Mouse (Mus musculus) ES-E14 (cell line): Measurements from ENCODE around the gene Btbd6. TPM values are rescaled to one million over a fixed set of nuclear protein-coding genes. Genes with fewer than 3 reads are reported as not detected.
A peak's percentile ranks its signal among the peaks of the same experiment; 100 is the strongest.

ENCODE experiments used
- DNase-seq: peaks from one replicate; pipeline ENCODE4 v3.0.0-alpha.2; 2013; ENCODE audit warnings: low read depth, low spot score
- H3K27ac ChIP-seq: 2 replicates; pipeline ENCODE4 v1.5.1; 2012; ENCODE audit warnings: low read depth, mild to moderate bottlenecking, low read length, moderate library complexity, mixed read lengths; ENCODE audit not compliant: poor library complexity, insufficient read depth, severe bottlenecking
- H3K36me3 ChIP-seq: 2 replicates; pipeline ENCODE4 v1.6.1; 2012; ENCODE audit warnings: mild to moderate bottlenecking, low read length, moderate library complexity, mixed read lengths; ENCODE audit not compliant: control insufficient read depth, poor library complexity, insufficient read depth, severe bottlenecking
- H3K4me1 ChIP-seq, 2 experiments: fragments of 150-350 bp in 1 of 2; sonication (generic) in 1 of 2; 2 replicates each; pipeline ENCODE4 v1.6.1; 2012; ENCODE audit warnings: low read length in 2 of 2, mild to moderate bottlenecking in 1 of 2, mixed read lengths in 1 of 2; ENCODE audit not compliant: control insufficient read depth in 2 of 2, insufficient read depth in 2 of 2, poor library complexity in 1 of 2
- H3K4me3 ChIP-seq, 2 experiments: fragments of 150-350 bp in 1 of 2; sonication (generic) in 1 of 2; 2 replicates each; pipeline ENCODE4 v1.5.1; 2012; ENCODE audit warnings: low read length in 2 of 2, low read depth in 1 of 2, mild to moderate bottlenecking in 1 of 2, mixed read lengths in 1 of 2; ENCODE audit not compliant: insufficient read depth in 1 of 2, poor library complexity in 1 of 2, severe bottlenecking in 1 of 2
- H3K9ac ChIP-seq: 2 replicates; pipeline ENCODE4 v1.6.1; 2012; ENCODE audit warnings: low read depth, mild to moderate bottlenecking, low read length, mixed read lengths; ENCODE audit not compliant: poor library complexity, insufficient read depth, severe bottlenecking
- H3K9me3 ChIP-seq: fragments of 150-350 bp; sonication (generic); 2 replicates; pipeline ENCODE4 v1.6.1; 2012; ENCODE audit warnings: low read depth, mild to moderate bottlenecking, low read length; ENCODE audit not compliant: control insufficient read depth, insufficient read depth
- CHD2 ChIP-seq: IDR thresholded peaks from 2 replicates; pipeline ENCODE4 v1.6.1; 2014; ENCODE audit warnings: mild to moderate bottlenecking, low read depth, low read length, inconsistent platforms
- HCFC1 ChIP-seq: IDR thresholded peaks from 2 replicates; pipeline ENCODE4 v1.6.1; 2012; ENCODE audit warnings: low read length, inconsistent platforms, borderline replicate concordance; ENCODE audit not compliant: insufficient read depth
- MAFK ChIP-seq: IDR thresholded peaks from 2 replicates; pipeline ENCODE4 v1.6.1; 2014; ENCODE audit warnings: mild to moderate bottlenecking, low read depth, low read length, inconsistent platforms; ENCODE audit not compliant: insufficient read depth
- ZC3H11A ChIP-seq: IDR thresholded peaks from 2 replicates; pipeline ENCODE4 v1.6.1; 2012; ENCODE audit warnings: low read depth, mild to moderate bottlenecking, inconsistent platforms, low read length, borderline replicate concordance
- ZNF384 ChIP-seq: IDR thresholded peaks from 2 replicates; pipeline ENCODE4 v1.6.1; 2012; ENCODE audit warnings: low read depth, low read length, inconsistent platforms
- in situ Hi-C, 2 experiments: fragments of 600-800 bp; cut with MboI; formaldehyde crosslinking; loops; one replicate each; pipeline ENCODE4 v1.15.1; 2025; ENCODE audit warnings: low sequenced_read_pairs in 2 of 2, inconsistent platforms in 1 of 2; ENCODE audit not compliant: unreplicated experiment in 2 of 2
- total RNA-seq: library from RNA; depleted of rRNA; stranded (reverse); fragments of 300-350 nt; gene quantifications from 2 replicates; pipeline ENCODE4 v1.2.3, GENCODE M21; 2012

The Btbd6 gene
- total RNA-seq, 1 experiment: 13.4 TPM

- H3K27ac ChIP-seq: no peak overlapping the region
- TF ChIP-seq MAFK (no peak), ZNF384 (no peak), CHD2 (no peak), HCFC1 (no peak), ZC3H11A (no peak)
- no peak for DNase-seq
- no peak overlapping the region for H3K9ac ChIP-seq
- in situ Hi-C loops: no loop called here
- H3K4me3 ChIP-seq: no peak overlapping the region
- peaks cover 2 to 10% of the 10 kb centered on the region in 2 experiments; a peak in 1 of 4 replicates for H3K4me1 ChIP-seq
- no peaks in the 10 kb centered on the region for H3K9me3 ChIP-seq
- H3K36me3 ChIP-seq: no peaks in the 10 kb centered on the region
These were observed 36.0 kb upstream of the Btbd6 start for GRCm38 (mm10) chr12:112940238-112940637.

GRCm38 (mm10) chr12:112940710-112941109, 35.6 kb upstream of the Btbd6 start:
- Histone ChIP-seq H3K9me3 (no peaks in the 10 kb centered on the region), H3K4me1 (peaks cover 2 to 10% of the 10 kb centered on the region in 2 experiments; a peak in 1 of 4 replicates), H3K4me3 (no peak overlapping the region), H3K9ac (no peak overlapping the region), H3K27ac (no peak overlapping the region), H3K36me3 (no peaks in the 10 kb centered on the region)
- in situ Hi-C loops: no loop called here
- DNase-seq: no peak
- TF ChIP-seq MAFK: no peak
- no peak for TF ChIP-seq HCFC1
- no peak for TF ChIP-seq ZC3H11A
- no peak for TF ChIP-seq ZNF384
- no peak for TF ChIP-seq CHD2

DNA sequence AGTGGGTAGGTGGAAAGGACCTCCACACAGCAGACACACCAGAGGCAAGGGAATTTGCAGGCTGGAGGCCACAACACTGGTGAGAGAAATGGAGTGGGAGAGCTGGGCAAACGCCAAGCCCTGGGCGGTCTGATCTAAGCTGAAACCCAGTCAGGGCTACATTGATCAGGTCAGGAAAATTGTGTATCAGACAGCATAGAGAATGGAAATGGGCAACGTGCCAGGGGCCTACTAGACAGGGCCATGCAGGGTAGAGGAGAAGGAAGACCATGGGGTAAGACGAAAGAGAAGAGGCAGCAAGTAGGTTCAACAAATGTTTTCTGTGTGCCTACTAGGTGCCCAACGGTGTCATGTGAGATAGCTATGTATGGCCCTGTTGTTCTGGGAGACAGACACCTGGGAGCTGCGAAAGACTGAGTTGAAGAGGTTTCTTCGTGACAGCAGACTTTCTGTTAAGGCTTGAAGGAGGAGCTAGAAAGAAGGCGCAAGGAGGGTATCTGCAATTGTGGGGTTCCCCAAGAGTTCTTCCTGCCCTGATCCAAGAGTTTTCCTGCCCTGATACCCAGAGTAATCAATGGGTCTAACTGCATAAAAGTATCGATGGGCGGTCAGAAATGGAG, 35.0 kb upstream of the Btbd6 start:
- Histone ChIP-seq H3K4me1 (peaks cover 4 to 10% of the 10 kb centered on the region in 2 experiments; a peak in 1 of 4 replicates), H3K9me3 (no peaks in the 10 kb centered on the region), H3K27ac (no peak overlapping the region), H3K36me3 (no peaks in the 10 kb centered on the region), H3K9ac (no peak overlapping the region), H3K4me3 (peak overlapping the region; percentile 93 to 96)
- DNase-seq: no peak
- in situ Hi-C loops: no loop called here
- no peak for TF ChIP-seq HCFC1
- TF ChIP-seq CHD2: no peak
- no peak for TF ChIP-seq MAFK
- TF ChIP-seq ZNF384: no peak
- TF ChIP-seq ZC3H11A: no peak

- Histone ChIP-seq H3K27ac (no peak within 1 kb of the TSS; the same call in 1 of the 2 replicates), H3K9ac (peak within 1 kb of the TSS; percentile 95), H3K9me3 (no peaks in the 10 kb centered on the region), H3K36me3 (no peaks in the 10 kb centered on the region), H3K4me3 (peak within 1 kb of the TSS; percentile 93 to 96), H3K4me1 (peaks cover 5 to 16% of the 10 kb centered on the region in 2 experiments; a peak in 2 of 4 replicates)
- in situ Hi-C loops: no loop called here
- DNase-seq: no peak
- TF ChIP-seq CHD2: no peak
- no peak for TF ChIP-seq MAFK
- no peak for TF ChIP-seq ZNF384
- no peak for TF ChIP-seq HCFC1
- no peak for TF ChIP-seq ZC3H11A
These were observed 34.2 kb upstream of the Btbd6 start, which contains the start of gene Nudt14 for GRCm38 (mm10) chr12:112941776-112942713. Nudt14 (minus strand) TSS chr12:112942124.
